Mouse (Mus musculus) layer of hippocampus, adult 11-12 months (tissue): Measurements from ENCODE around the gene Supt16.
A peak's percentile ranks its signal among the peaks of the same experiment; 100 is the strongest.

Source experiments
- DNase-seq: peaks from one replicate; pipeline ENCODE4 v3.0.0; 2022; ENCODE audit warnings: low spot score

The Supt16 gene

GRCm38 (mm10) chr14:52146540-52146939 lies 50.7 kb downstream of the Supt16 start:
- DNase-seq: no peak

DNA sequence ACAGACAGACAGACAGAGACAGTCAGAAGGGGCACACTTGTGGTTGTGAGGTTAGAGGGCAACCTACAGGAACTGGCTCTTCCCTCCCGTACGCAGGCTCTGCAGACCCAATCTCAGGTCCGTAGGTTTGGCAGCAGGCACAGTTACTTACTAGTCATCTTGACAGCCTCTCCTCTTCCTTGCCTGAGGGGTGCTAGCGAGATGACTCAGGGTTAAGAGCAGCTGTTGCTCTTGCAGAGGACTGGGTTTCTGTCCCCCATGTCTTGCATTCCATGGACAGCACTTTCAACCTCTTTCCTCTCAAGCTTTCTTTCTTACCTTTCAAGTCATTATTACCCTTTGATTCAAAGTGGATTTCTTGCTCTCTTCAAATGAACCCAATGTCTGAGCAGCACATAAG lies 53.1 kb downstream of the Supt16 start:
- no peak for DNase-seq

DNA sequence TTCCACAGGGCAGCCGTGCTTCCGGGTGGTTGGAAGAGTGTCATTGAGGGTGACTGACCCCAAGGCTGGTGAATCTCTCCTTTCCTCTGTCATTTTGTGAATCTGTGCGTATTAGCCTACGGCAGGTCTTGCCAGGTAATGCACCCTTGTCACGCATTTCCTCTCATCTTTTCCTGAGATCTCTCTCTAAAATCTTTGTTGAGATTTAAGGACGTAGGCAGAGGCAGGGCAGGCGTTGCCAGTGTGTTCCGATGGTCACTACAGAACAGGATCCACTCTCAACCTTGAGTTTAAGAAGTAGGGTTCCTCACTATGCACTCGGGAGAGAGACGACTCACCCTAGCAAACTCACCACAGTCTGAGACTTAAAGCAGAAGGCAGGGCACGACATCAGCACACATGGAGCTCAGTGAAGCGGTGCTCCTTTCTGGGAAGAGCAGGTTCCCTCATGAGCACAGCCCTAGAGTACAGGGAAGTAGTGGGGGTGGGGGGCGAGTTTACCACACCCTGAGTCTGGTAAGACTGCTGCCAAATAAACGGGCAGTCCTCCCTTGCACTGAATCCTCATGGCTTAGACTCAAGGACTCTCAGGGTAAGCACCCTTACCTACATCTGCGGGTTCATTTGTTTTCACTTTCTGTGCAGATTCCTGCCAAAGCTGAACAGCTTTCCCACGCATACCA lies 55.6 kb downstream of the Supt16 start:
- no peak for DNase-seq

DNA sequence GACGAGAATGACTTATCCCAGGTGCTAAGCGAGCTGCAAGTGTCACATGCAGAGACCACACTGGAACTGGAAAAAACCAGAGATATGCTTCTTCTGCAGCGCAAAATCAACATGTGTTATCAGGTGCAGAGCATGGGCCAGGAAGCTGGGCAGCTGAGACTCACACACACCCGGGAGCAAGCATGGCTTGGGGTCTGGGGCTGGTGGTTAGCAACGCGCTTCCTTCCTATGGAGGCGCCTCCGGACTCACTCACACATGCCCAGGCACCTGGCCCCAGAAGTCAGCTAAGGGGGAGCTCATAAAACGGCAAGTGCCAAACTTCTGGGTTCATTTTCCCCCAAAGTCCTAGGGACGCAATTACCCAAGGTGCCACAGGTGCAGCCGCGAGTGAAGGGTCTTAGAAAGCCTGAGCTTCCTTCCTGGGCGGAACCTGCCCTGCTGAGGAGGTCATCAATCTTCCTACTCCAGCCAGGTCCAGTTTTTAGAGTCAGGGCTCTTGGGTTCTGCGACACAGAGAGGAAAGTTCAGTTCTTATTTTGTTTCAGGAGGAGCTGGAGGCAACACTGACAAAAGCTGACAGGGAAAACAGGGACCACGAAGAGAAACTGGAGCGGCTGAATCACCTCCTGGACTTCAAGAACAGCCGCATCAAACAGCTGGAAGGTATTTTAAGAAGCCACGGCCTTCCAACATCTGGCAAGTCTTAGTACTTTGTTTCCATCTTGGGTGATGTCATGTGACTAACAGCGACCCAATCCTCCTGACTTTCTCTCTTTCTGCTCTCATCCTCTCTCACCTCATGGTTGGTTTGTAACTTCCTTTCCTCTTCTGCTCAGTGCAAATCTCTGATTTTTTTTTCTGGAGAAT lies 56.4 kb downstream of the Supt16 start:
- no peak for DNase-seq

- no peak for DNase-seq
Measured at GRCm38 (mm10) chr14:52133584-52133983, 63.6 kb downstream of the Supt16 start.

GRCm38 (mm10) chr14:52124636-52125035 lies 72.6 kb downstream of the Supt16 start:
- DNase-seq: no peak

- peak; percentile 78 for DNase-seq
Measured at GRCm38 (mm10) chr14:52123918-52124317, 73.3 kb downstream of the Supt16 start.

DNA sequence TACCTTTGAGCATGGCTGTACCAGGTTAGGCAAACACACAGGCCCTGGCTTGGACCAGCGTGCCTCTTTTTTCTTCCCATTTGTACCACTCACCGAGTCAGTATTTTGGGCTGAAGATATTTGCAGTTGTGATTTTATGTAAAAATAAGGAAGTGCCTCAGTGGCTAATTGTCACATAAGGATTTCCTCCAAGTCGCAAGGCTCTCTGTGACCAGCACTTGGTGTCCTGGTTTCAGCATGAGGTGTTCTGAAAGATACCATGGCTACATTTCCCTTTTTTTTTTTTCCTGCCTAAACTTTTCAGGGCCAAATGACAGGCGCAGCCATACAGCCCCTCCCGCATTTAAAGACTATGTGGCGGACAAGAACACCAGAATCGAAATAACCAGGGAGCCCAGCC lies 77.0 kb downstream of the Supt16 start:
- no peak for DNase-seq

DNA sequence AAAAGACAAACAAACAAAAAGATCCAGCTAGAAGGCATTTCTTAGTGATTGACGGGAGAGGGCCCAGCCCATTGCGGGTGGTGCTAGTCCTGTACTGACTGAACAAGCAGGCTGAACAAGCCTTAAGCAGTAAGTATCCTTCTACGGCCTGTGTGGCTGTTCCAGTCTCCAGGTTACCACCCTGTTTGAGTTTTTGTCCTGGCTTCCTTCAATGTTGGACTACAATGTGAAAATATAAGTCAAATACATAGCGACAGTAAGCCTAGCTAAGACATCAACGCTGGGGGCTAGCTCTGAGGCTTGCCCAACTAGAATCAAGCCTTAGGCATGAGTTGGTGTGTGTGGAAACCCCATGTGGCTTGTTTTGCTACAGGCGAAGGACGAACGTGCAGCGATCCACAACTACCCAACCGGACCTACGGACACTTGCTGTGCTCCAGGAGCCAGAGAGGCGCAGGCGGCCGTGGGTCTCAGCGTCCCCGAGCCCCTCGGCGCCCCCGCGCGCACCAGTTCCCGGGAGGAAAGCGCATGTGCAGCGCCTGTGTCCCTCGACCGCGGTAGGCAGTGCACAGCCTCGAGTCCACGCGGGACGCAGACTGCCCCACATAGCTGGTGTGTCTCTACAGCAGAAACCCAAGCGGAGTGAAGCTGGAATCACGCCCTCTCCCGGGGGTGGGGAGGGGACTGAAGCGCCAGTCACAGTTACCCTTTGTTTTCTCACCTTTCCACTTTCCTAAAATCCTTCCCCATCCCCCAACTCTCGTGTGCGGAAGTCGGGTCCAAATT lies 78.2 kb downstream of the Supt16 start:
- peak; percentile 15 for DNase-seq

DNA sequence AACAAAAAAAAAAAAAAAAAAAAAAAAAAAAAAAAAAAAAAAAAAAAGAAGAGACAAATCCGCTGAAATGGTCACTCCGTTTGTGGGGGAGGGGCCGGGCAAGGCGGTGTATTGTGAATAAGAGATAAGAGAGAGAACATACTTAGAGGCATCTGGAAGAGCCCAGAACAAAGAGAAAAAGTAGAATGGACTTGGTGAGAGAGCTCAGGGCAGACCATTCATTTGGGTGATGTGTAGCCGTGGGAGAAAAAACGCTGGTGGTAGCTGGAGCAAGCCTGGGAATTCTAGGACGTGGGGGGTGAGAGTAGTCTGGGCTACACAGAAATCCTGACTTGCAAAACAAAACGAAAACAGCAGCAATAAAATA lies 78.8 kb downstream of the Supt16 start:
- DNase-seq: no peak

DNA sequence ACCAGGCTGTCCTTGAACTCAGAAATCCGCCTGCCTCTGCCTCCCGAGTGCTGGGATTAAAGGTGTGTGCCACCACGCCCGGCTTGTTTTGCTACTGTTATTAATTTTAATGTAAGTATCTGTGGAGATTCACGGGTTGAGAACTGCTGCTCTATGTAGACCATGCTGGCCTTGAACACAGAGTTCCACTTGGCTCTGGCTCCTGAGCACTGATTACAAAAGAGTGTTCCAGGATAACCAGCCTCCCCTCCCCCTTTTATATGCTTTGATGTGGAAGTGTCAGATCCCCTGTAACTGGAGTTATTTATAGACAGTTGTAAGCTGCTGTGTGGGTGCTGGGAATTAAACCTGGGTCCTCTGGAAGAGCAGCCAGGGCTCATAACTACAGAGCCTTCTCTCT lies 80.0 kb downstream of the Supt16 start:
- DNase-seq: no peak

DNA sequence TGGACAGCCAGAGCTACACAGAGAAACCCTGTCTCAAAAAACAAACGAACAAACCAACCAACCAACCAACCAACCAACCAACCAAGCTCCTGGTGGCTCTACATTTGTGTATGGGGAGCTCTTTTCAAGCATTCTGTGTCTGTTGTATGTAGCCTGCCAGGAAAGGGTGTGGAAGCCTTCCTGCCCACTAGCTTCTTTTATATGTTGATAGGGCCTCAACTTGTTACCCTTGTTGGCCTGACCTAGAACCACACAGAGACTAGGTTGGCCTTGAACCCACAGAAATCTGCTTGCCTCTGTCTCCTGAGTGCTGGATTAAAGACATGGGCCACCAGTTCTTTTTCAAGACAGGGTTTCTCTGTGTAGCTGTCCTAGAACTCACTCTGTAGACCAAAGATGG lies 83.1 kb downstream of the Supt16 start:
- no peak for DNase-seq
